Mouse (Mus musculus): Measurements from ENCODE around the gene Scn3a.

GRCm38 (mm10) chr2:65465694-65466093 lies 101.7 kb downstream of the Scn3a start:
- no peak for TF ChIP-seq ZNF384 (IDR thresholded peaks at IDR 0.05; ENCODE audit: low read depth, low read length)
- TF ChIP-seq CHD2 (IDR thresholded peaks at IDR 0.05; ENCODE audit: low read depth, low read length) = no peak
- TF ChIP-seq HCFC1 (IDR thresholded peaks at IDR 0.05; ENCODE audit: borderline replicate concordance, insufficient read depth, low read length) = no peak
- TF ChIP-seq MAFK (IDR thresholded peaks at IDR 0.05; ENCODE audit: insufficient read depth, low read depth, low read length) = no peak
- no peak for TF ChIP-seq ZC3H11A (IDR thresholded peaks at IDR 0.05; ENCODE audit: borderline replicate concordance, low read depth, low read length)
